Mouse (Mus musculus) spleen, adult 2 months (tissue): ENCODE measurements around the gene Tspyl4.

Source experiments
- CTCF ChIP-seq: fragments of 200-500 bp; IDR thresholded peaks from 2 replicates; pipeline ENCODE4 v1.5.1; 2011; ENCODE audit warnings: mild to moderate bottlenecking, inconsistent platforms; ENCODE audit not compliant: insufficient read depth, insufficient read length, insufficient replicate concordance; ENCODE audit errors: extremely low read depth
- POLR2A ChIP-seq: fragments of 200-500 bp; IDR thresholded peaks from 2 replicates; pipeline ENCODE4 v1.6.1; 2011; ENCODE audit warnings: low read depth, low read length, inconsistent platforms

GRCm38 (mm10) chr10:34300368-34300767 is 3.1 kb downstream of the Tspyl4 start:
- no peak for TF ChIP-seq CTCF
- no peak for TF ChIP-seq POLR2A
